Mouse (Mus musculus) liver, embryonic 11.5 days (tissue): ENCODE measurements around the gene Rag1. TPM values are rescaled to one million over a fixed set of nuclear protein-coding genes. Genes with fewer than 3 reads are reported as not detected.

Experiments
- ATAC-seq: fragments of 200-750 bp; cut with Nextera tagmentation; replicated peaks from 2 replicates; pipeline ENCODE4 v1.8.0; 2017; ENCODE audit warnings: moderate number of reproducible peaks, mild to moderate bottlenecking, moderate TSS enrichment, moderate library complexity; ENCODE audit not compliant: low FRiP score
- DNase-seq: peaks from one replicate; pipeline ENCODE4 v3.0.0-alpha.2; 2017; ENCODE audit warnings: low spot score
- H3K27ac ChIP-seq: fragments of 300-500 bp; sonication (generic); 2 replicates; pipeline ENCODE4 v1.5.1; 2014; ENCODE audit warnings: mild to moderate bottlenecking, low read depth, low read length, control low read depth
- H3K27me3 ChIP-seq: fragments of 300-500 bp; sonication (generic); replicated peaks from 2 replicates; pipeline ENCODE4 v1.6.1; 2014; ENCODE audit warnings: low read length, mixed read lengths; ENCODE audit not compliant: control insufficient read depth, insufficient read depth
- H3K36me3 ChIP-seq: fragments of 300-500 bp; sonication (generic); 2 replicates; pipeline ENCODE4 v1.6.1; 2014; ENCODE audit warnings: mild to moderate bottlenecking, low read length, moderate library complexity, mixed read lengths; ENCODE audit not compliant: control insufficient read depth, insufficient read depth
- H3K4me1 ChIP-seq: fragments of 300-500 bp; sonication (generic); replicated peaks from 2 replicates; pipeline ENCODE4 v1.6.1; 2014; ENCODE audit warnings: low read length, mixed read lengths; ENCODE audit not compliant: control insufficient read depth, insufficient read depth
- H3K4me2 ChIP-seq: fragments of 300-500 bp; sonication (generic); 2 replicates; pipeline ENCODE4 v1.6.1; 2014; ENCODE audit warnings: mild to moderate bottlenecking, control low read depth, moderate library complexity
- H3K4me3 ChIP-seq: fragments of 300-500 bp; sonication (generic); 2 replicates; pipeline ENCODE4 v1.5.1; 2014; ENCODE audit warnings: low read depth, low read length, control low read depth
- H3K9ac ChIP-seq: fragments of 300-500 bp; sonication (generic); 2 replicates; pipeline ENCODE4 v1.6.1; 2014; ENCODE audit warnings: low read depth, low read length, control low read depth
- H3K9me3 ChIP-seq: fragments of 300-500 bp; sonication (generic); 2 replicates; pipeline ENCODE4 v1.6.1; 2016; ENCODE audit warnings: low read length, inconsistent platforms, mixed read lengths; ENCODE audit not compliant: control insufficient read depth
- WGBS: fragments of 180-500 bp; shearing (Covaris S2); extraction: QIAGEN DNeasy Blood & Tissue Kit; methylation state at CpG from one replicate; pipeline ENCODE4 v1.1.7; 2014; 5-methylcytosine and 5-hydroxymethylcytosine counted together
- polyA plus RNA-seq: library from polyadenylated mRNA; unstranded; fragments of >200 nt; fragmentation: Nextera tagmentation; extraction: Ambion mirVana; gene quantifications from 2 replicates; pipeline ENCODE4 v1.2.1, GENCODE M21; 2014

Gene Rag1
- polyA plus RNA-seq, 1 experiment from 2014 or later = 0.12 TPM

DNA sequence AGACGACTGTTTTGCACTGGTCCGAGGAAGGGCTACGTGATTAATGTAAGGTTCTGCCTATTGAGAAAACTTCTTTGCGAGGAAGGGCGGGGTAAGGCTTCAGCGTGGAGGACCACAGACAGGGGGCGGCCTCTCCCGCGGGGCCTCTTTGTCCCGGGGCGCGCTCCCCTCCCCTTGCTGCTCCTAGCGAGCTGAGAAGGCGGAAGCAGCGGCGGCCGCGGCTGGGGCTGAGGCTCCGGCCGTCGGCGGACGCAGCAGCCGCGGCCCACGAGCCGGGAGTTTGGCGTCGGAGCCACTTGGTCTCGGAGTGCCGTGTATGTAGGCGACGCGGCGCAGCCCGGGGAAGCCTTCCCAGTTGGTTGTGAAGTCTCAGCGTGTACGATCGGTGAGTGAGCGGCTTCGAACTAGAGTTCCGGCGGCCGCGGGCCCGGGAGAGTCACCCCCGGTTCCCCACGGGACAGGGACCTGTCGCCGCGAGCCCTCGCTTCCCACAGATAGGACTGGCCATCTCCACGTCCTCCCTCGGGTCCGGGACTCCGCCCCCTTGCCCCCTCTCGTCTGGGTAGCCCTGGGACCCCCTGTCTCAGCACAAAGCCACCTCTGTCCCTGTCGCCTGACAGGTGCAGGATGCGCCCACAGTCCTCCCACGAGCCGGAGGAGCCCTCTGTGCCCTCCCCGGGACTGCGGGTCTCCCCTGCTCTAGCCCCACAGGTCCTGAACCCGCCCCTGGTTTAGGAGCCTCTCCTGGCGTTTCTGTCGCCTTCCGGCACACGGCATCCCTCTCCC, 29.1 kb upstream of the Rag1 start, which contains the start of gene Traf6:
Traf6 (plus strand) TSS at position 194 of the 786 bp plus-strand sequence.
- Histone ChIP-seq H3K36me3 (no peaks in the 10 kb centered on the region), H3K4me2 (peak within 1 kb of the TSS; percentile 89), H3K4me3 (peak within 1 kb of the TSS; percentile 98), H3K4me1 (peaks cover 6% of the 10 kb centered on the region), H3K27ac (no peak within 1 kb of the TSS), H3K9me3 (no peaks in the 10 kb centered on the region), H3K27me3 (0 out of 2 replicates have a peak, but pooled peaks cover 2% of the 10 kb centered on the region), H3K9ac (peak within 1 kb of the TSS; percentile 87)
- DNase-seq = peak; percentile 88
- peak; percentile 95 for ATAC-seq
- WGBS = under 1% methylated on average over 68 of the region's 68 CpGs

DNA sequence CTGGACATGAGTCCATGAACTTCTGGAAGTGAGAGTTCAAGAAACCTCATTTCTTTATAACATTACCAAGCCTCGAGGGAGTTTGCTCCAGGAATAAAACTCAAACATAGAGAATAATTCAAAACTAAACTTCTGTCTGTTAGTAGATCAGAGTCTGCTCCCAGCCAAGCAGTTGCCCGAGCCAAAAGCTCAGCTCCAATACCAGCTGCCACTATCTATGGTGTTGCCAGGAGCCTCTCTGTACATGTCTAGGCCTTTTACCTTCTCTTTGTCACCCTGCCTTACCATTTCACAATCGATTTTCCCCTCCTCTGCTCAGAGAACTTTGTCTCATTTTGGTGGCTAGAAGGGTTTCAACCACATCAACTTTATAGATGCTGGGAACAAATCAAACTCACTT, 24.2 kb upstream of the Rag1 start:
- H3K4me2 ChIP-seq = no peak overlapping the region
- H3K4me3 ChIP-seq = no peak overlapping the region
- DNase-seq (no peak), ATAC-seq (no peak)
- H3K9me3 ChIP-seq = no peaks in the 10 kb centered on the region
- H3K36me3 ChIP-seq = no peaks in the 10 kb centered on the region
- 0 out of 2 replicates have a peak, but pooled peaks cover 2% of the 10 kb centered on the region for H3K27me3 ChIP-seq
- no peak overlapping the region for H3K9ac ChIP-seq
- H3K27ac ChIP-seq = no peak overlapping the region
- WGBS = 77% methylated on average over 3 of the region's 3 CpGs
- H3K4me1 ChIP-seq = no peaks in the 10 kb centered on the region

DNA sequence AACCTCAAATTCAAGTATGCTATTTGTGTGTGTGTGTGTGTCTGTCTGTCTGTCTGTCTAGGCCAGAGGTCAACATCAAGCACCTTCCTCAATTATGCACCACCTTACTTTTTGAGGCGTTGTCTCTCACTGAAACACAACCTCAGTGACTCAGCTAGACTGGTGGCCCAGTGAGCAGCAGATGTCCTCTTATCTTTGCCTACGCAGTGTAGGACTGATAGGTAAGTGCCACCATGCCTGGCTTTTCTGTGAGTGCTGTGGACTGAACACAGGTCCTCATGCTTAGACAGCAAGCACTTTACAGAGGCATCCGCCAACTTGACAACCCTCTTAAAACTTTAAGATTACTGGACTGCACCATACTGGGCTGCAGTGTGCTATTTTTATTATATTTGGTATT, 19.4 kb upstream of the Rag1 start:
- H3K4me1 ChIP-seq = no peaks in the 10 kb centered on the region
- no peaks in the 10 kb centered on the region for H3K27me3 ChIP-seq
- no peak overlapping the region for H3K9ac ChIP-seq
- H3K4me3 ChIP-seq = no peak overlapping the region
- no peak for ATAC-seq
- 76% methylated on average over 3 of the region's 3 CpGs for WGBS
- H3K36me3 ChIP-seq = no peaks in the 10 kb centered on the region
- no peak for DNase-seq
- H3K9me3 ChIP-seq = no peaks in the 10 kb centered on the region
- H3K27ac ChIP-seq = no peak overlapping the region
- no peak overlapping the region for H3K4me2 ChIP-seq

DNA sequence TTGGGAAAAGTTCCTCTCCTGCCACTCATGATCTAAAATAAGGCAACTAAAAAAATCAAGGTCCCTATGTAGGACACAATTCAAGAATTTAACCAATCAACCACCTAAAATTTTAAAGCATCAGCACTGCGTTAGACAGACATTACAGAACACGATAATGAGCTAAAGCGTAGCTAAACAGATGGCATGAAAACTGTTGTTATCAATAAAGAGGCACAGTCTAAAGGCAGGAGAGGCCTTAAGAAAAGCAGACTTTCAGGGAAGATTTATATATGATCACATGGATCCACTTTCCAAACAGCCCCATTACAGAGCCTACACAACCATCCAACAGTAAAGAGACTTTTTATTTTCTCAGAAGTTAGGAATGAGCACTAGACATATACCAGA, 16.4 kb upstream of the Rag1 start:
- no peaks in the 10 kb centered on the region for H3K9me3 ChIP-seq
- DNase-seq (no peak), ATAC-seq (no peak)
- no peak overlapping the region for H3K4me3 ChIP-seq
- H3K27ac ChIP-seq = no peak overlapping the region
- WGBS = 91% methylated on average over 3 of the region's 3 CpGs
- no peak overlapping the region for H3K4me2 ChIP-seq
- no peak overlapping the region for H3K9ac ChIP-seq
- no peaks in the 10 kb centered on the region for H3K36me3 ChIP-seq
- no peaks in the 10 kb centered on the region for H3K27me3 ChIP-seq
- no peaks in the 10 kb centered on the region for H3K4me1 ChIP-seq

DNA sequence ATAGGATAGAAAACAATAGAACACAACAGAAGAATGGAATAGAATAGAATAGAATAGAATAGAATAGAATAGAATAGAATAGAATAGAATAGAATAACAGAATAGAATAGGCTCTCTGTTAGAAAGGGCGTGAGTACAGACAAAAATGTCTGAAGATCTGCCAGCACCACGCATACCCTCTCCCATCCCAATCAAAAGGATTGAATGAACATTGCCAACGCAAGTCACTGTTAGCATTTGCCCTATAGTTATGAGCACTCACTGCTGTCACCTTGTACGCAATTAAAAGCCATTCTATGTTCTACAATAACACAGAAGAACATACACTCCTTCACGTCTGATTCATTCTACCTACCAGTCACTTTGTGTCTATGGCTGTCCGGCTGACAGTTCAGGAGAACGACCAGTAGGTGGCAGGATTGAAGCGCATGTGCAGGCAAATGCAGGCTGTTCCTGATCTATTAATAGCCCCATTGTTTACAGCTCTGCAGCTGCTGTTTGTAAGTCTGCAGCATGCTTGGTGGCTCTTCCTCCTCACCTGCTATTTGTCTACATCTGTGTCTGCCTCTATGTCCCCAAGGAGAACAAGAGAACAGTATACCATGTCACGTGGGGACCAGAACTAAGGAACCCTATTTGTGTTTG, 15.9 kb upstream of the Rag1 start:
- Histone ChIP-seq H3K4me3 (no peak overlapping the region), H3K36me3 (no peaks in the 10 kb centered on the region), H3K4me1 (no peaks in the 10 kb centered on the region), H3K4me2 (no peak overlapping the region), H3K27ac (no peak overlapping the region), H3K9ac (no peak overlapping the region), H3K27me3 (no peaks in the 10 kb centered on the region), H3K9me3 (no peaks in the 10 kb centered on the region)
- ATAC-seq (peak; percentile 58; the same call in 1 of the 2 replicates), DNase-seq (no peak)
- WGBS = 25% methylated on average over 9 of the region's 9 CpGs

DNA sequence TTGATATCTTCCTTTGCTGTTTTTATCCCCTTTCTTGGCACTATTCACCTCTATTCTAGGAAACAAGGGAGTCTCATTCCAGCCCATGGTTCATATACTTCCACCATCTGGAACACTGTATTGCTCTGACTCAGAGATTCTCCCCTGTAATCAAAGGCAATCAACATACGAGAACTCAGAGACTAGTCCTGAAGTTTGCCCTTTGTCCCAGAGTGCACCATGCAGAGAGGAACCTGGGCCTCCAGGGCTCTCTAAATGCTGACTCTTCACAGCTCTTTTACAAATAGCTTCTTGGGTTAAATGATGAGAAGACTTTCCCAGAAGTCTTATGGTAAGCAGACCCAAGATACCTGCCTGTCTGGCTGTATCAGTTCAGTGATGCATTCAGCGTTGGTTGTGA, 11.2 kb upstream of the Rag1 start:
- no peak overlapping the region for H3K4me2 ChIP-seq
- H3K4me3 ChIP-seq = no peak overlapping the region
- H3K9ac ChIP-seq = no peak overlapping the region
- H3K27ac ChIP-seq = no peak overlapping the region
- H3K36me3 ChIP-seq = no peaks in the 10 kb centered on the region
- no peak for ATAC-seq
- H3K27me3 ChIP-seq = no peaks in the 10 kb centered on the region
- no peaks in the 10 kb centered on the region for H3K9me3 ChIP-seq
- no peak for DNase-seq
- no peaks in the 10 kb centered on the region for H3K4me1 ChIP-seq
- WGBS = 89% methylated on average over 2 of the region's 2 CpGs

DNA sequence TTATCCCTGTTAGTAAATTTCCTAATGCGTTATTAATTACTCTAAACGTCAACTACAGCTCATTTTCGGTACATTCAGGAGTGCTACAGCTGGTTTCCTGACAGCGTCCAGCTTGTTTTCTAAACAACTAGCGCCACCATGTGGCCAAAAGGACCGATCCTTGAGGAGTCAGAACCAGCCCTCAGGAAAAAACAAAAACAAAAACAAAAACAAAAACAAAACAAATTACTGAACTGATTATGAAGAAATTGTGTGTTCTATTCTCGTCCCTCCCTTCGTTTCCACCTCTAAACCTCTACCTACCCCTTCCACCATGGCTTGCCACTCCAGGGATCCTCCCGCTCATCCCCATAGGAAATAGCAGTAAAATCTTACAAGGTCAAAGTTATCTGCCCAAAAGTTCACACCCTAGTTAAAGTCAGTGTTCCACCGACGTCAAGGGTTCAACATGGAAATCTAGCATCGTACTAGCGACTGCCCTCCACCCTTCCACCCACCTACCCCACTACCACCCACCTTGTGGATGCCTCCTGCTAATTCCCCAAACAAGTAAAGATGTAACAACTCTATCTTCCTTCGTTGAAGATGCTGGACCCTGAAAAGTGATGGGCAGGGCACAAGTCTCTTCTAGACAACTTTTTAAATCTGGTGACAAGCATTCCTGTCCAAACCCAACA, 3.8 kb upstream of the Rag1 start:
- no peak overlapping the region for H3K27ac ChIP-seq
- H3K4me2 ChIP-seq = peak overlapping the region; percentile 56
- no peaks in the 10 kb centered on the region for H3K36me3 ChIP-seq
- no peaks in the 10 kb centered on the region for H3K9me3 ChIP-seq
- peak; percentile 75; the same call in 1 of the 2 replicates for ATAC-seq
- peaks cover 3% of the 10 kb centered on the region; the same call in 1 of the 2 replicates for H3K27me3 ChIP-seq
- H3K4me1 ChIP-seq = no peaks in the 10 kb centered on the region
- 16% methylated on average over 14 of the region's 14 CpGs for WGBS
- peak; percentile 57 for DNase-seq
- H3K9ac ChIP-seq = no peak overlapping the region
- peak overlapping the region; percentile 22; the same call in 1 of the 2 replicates for H3K4me3 ChIP-seq

DNA sequence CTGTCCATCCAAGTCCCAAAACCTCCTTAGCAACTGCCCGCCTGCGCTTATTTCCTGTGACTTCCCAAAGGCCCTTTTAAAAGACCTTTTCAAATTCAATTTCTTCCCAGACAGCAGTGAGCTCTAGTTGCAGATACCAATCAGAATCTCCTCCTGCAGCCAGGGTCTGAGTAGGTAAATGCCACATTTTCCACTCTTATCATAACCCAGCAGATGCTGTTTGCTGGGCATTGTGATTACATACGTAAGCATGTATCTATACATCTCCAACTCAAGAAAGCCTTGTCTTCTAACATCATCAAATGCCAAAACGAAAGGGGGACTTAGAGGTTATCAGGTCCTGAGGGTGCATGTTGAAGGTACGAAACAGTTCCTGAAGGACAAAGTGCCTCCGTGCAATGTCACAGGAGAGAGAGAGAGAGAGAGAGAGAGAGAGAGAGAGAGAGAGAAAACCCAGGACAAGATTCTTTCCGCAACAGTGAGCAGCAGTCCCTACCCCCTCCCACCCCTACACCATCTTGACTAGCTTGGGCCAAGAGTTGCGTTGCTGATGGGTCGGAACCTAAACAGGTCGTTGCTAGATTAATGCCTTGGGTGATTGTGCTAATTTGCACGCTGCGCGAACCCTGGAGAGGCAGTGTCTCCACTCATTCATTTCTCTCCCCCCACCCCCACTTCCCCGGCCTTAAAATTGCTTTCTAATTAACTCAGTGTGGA, 3.1 kb upstream of the Rag1 start:
- H3K27ac ChIP-seq = no peak overlapping the region
- peak overlapping the region; percentile 56 for H3K4me2 ChIP-seq
- H3K4me1 ChIP-seq = no peaks in the 10 kb centered on the region
- peak overlapping the region; percentile 22 for H3K4me3 ChIP-seq
- H3K36me3 ChIP-seq = no peaks in the 10 kb centered on the region
- DNase-seq = no peak
- ATAC-seq = peak; percentile 60; the same call in 1 of the 2 replicates
- H3K9ac ChIP-seq = no peak overlapping the region
- peaks cover 3% of the 10 kb centered on the region; the same call in 1 of the 2 replicates for H3K27me3 ChIP-seq
- 43% methylated on average over 14 of the region's 14 CpGs for WGBS
- no peaks in the 10 kb centered on the region for H3K9me3 ChIP-seq
